Mouse (Mus musculus): ENCODE results near the gene Rpl10-ps3. TPM values are rescaled to one million over a fixed set of nuclear protein-coding genes. Genes with fewer than 3 reads are reported as not detected.

Gene Rpl10-ps3
- polyA plus RNA-seq, 1 experiment from 2014 or later = 125 TPM

DNA sequence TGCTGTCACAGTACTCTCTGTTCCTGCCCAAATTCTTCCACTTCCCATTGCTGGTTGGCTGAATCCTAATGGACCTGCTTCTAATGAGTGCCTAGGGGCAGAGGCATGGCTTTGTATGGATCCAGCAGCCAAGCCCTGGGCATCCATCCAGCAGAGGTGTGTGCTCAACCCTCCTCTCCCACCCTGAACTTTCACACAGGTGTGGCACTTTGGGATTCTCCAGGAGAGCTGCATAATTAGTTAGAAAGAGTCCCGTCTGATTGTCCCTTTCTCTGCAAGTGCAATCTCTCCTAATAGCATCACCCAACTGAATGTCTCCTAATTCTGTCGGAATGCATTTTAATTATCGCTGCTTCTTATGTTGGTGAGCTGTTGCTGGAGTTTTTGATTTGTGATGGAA, 4.4 kb upstream of the Rpl10-ps3 start:
- no peak overlapping the region for H3K4me3 ChIP-seq
- H3K9me3 ChIP-seq = no peaks in the 10 kb centered on the region
- no peaks in the 10 kb centered on the region for H3K36me3 ChIP-seq (replicated peaks)
- peaks cover 3% of the 10 kb centered on the region; the same call in 1 of the 2 replicates for H3K4me1 ChIP-seq
- no peak for ATAC-seq (replicated peaks)
- H3K9ac ChIP-seq = no peak overlapping the region
- H3K27me3 ChIP-seq (replicated peaks) = no peaks in the 10 kb centered on the region
- H3K27ac ChIP-seq = no peak overlapping the region
- 89% methylated on average over 3 of the region's 3 CpGs for WGBS
- H3K4me2 ChIP-seq = no peak overlapping the region

DNA sequence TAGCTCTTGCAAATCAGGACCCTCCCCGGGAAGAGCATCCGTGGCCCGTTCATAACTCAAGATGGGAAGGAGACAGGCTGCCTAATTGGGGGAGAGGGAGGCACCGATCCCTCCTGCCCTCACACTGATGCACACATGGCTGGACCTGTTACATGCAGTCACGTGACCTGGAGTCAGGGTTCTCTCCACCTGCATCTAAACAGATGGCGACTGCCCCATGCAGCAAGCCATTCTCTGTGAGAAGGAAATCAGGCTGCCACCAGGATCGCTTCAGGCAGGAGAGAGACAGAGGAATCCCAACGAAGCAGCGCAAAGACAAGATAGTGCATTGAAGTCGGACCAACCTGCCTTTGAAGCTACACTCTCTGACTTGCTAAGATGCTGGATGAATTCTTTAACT, 3.5 kb upstream of the Rpl10-ps3 start:
- no peak for ATAC-seq (replicated peaks)
- peaks cover 3% of the 10 kb centered on the region; the same call in 1 of the 2 replicates for H3K4me1 ChIP-seq
- no peaks in the 10 kb centered on the region for H3K27me3 ChIP-seq (replicated peaks)
- no peaks in the 10 kb centered on the region for H3K9me3 ChIP-seq
- H3K27ac ChIP-seq = no peak overlapping the region
- no peak overlapping the region for H3K9ac ChIP-seq
- no peaks in the 10 kb centered on the region for H3K36me3 ChIP-seq (replicated peaks)
- H3K4me3 ChIP-seq = no peak overlapping the region
- no peak overlapping the region for H3K4me2 ChIP-seq
- 78% methylated on average over 10 of the region's 10 CpGs for WGBS

DNA sequence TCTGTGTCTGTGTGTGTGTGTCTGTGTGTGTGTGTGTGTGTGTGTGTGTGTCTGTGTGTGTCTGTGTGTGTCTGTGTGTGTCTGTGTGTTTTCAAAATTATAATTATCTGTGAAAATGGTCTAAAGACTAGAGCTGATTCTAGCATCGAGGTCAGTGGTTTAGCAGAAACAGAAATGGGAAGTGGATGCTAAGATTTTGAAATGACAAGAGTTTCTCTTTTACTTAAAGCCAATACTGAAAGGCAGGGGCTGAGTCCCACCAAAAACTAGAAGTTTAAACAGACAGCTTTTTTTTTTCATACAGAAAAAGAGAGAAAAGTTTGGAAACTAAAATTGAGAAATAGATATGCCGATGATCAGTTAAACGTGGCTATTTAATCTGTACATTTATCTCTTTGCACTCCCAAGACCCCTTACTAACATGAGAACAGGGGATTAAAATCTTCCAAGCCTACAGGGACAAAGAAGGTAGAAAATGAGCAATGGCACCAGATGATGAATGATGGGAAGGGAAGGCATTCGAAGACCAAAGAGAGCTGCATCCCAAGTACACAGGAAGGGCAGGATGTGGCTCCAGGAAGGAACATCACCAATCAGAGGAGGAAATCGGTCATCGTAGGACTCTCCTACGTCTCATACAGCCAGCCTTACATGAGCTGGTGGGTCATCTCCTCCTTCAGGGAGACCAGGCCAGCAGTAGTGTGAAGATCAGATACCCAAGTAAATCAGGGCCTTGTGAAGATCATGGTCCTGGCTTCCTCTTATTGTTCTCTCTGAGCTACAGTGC, 9.0 kb downstream of the Rpl10-ps3 start:
- Histone ChIP-seq H3K4me1 (no peaks in the 10 kb centered on the region), H3K27ac (no peak overlapping the region), H3K27me3 (replicated peaks) (no peaks in the 10 kb centered on the region), H3K9me3 (no peaks in the 10 kb centered on the region), H3K36me3 (replicated peaks) (no peaks in the 10 kb centered on the region), H3K9ac (no peak overlapping the region), H3K4me2 (no peak overlapping the region), H3K4me3 (no peak overlapping the region)
- 88% methylated on average over 7 of the region's 7 CpGs for WGBS
- no peak for ATAC-seq (replicated peaks)

DNA sequence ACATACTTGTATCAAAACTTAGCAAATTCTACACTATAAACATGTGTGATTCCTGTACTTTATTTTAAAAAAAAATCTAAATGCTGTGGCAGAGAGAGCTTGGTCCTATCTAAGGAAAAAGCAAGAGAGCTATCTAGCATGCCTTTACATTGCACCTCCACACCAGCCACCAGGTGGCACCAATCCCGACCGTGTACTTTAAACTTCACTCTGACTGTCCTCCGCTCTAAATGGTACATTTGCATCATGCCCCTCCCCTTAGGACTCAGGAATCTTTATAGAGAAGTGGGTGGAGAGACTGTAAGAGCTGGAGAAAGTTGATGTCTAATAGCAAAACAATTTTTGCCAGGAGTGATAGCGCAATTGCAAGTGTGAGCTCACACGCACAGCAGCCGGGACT, 11.4 kb downstream of the Rpl10-ps3 start:
- Histone ChIP-seq H3K4me2 (no peak overlapping the region), H3K27ac (no peak overlapping the region), H3K27me3 (replicated peaks) (no peaks in the 10 kb centered on the region), H3K9me3 (no peaks in the 10 kb centered on the region), H3K36me3 (replicated peaks) (no peaks in the 10 kb centered on the region), H3K9ac (no peak overlapping the region), H3K4me3 (no peak overlapping the region), H3K4me1 (no peaks in the 10 kb centered on the region)
- no peak for ATAC-seq (replicated peaks)
- 34% methylated on average over 6 of the region's 6 CpGs for WGBS

DNA sequence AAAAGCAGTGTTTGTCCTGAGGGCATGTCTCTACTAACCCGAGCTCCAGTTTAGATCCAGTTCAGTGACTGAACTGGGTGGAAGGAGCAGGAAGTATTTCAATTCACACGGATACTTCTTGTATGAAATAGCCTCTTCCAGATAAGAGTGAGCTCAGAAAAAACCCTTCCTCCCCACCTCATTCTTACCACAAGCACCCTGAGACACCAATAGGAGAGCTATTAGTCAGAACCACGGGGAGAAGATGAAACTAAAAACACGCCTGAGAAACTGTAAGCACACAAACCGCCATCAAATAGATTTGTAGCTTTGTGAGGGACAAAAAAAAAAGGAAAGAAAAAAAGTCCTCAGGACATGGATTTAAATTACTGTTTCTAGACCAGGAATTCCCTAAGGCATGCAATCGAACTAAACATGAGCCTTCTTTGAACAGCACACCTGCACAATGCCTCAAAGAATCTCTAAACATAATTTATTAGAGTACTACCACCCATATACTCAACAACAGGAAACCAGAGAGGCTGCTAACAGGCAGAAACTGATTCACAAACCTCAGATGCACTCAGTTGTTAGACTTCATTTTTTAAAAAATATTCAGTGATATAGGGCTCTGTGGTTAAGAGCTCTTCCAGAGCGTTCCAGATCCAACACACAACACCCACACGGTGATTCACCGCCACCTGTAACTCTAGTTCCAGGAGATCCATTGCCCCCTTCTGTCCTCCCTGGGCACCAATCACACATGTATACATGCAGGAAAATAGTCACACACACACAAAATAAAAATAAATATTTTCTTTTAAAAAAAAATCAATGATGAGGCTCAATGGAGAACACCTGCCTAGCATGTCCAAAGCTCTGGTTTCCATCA, 20.2 kb downstream of the Rpl10-ps3 start:
- 85% methylated on average over 9 of the region's 9 CpGs for WGBS
- no peak for ATAC-seq (replicated peaks)

DNA sequence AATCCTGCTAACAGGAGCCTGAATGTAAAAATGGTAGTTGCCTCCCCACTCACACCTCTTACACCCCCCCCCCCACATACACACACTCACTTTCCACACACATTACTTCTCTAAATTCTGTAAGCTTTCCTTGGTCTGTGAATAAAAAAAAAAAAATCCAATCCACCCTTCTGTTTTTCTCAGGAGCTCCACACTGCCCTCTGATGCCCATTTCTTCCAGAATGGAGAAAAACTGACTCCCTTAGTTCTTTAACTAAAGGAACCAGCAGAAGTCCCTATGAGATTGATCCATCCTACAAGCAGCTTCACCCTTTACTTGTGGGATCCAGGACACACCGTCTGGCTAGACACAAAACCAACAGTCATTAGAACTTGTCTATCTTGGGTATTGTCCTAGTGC, 24.0 kb downstream of the Rpl10-ps3 start:
- ATAC-seq (replicated peaks) = no peak
- no peak overlapping the region for H3K4me2 ChIP-seq
- no peak overlapping the region for H3K27ac ChIP-seq
- H3K4me3 ChIP-seq = no peak overlapping the region
- no peak overlapping the region for H3K9ac ChIP-seq
- no peaks in the 10 kb centered on the region for H3K36me3 ChIP-seq (replicated peaks)
- WGBS = 50% methylated on average over 1 of the region's 1 CpGs
- no peaks in the 10 kb centered on the region for H3K9me3 ChIP-seq
- no peaks in the 10 kb centered on the region for H3K4me1 ChIP-seq
- no peaks in the 10 kb centered on the region for H3K27me3 ChIP-seq (replicated peaks)

More for the DNA sequence above, 20.2 kb downstream of the Rpl10-ps3 start:
- H3K4me3 ChIP-seq = no peak overlapping the region
- no peak overlapping the region for H3K9ac ChIP-seq
- H3K4me2 ChIP-seq = no peak overlapping the region
- no peaks in the 10 kb centered on the region for H3K36me3 ChIP-seq (replicated peaks)
- H3K9me3 ChIP-seq = no peaks in the 10 kb centered on the region
- no peaks in the 10 kb centered on the region for H3K4me1 ChIP-seq
- H3K27me3 ChIP-seq (replicated peaks) = no peaks in the 10 kb centered on the region
- H3K27ac ChIP-seq = no peak overlapping the region

DNA sequence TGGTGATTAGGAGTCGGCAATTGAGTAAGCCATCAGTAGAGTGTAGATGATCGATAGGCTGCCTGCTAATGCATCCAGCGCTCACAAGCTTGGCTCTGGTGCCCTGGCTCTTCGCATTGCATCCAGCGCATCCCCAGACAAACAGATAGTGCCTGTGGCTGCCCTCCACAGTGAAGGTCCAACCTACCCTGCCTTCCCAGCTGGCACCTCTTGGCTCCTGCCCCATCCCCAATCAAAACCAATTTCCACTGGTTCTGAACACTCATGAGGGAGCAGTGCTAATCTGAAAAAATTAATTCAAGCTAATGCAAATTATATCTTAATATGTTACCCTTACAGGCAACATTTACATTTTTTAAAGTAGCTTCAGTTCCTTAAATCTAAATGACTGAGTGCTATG, 25.3 kb downstream of the Rpl10-ps3 start:
- no peak overlapping the region for H3K9ac ChIP-seq
- no peaks in the 10 kb centered on the region for H3K27me3 ChIP-seq (replicated peaks)
- H3K4me2 ChIP-seq = no peak overlapping the region
- no peak for ATAC-seq (replicated peaks)
- no peak overlapping the region for H3K4me3 ChIP-seq
- no peaks in the 10 kb centered on the region for H3K36me3 ChIP-seq (replicated peaks)
- H3K4me1 ChIP-seq = no peaks in the 10 kb centered on the region
- WGBS = 88% methylated on average over 5 of the region's 5 CpGs
- H3K9me3 ChIP-seq = no peaks in the 10 kb centered on the region
- no peak overlapping the region for H3K27ac ChIP-seq

DNA sequence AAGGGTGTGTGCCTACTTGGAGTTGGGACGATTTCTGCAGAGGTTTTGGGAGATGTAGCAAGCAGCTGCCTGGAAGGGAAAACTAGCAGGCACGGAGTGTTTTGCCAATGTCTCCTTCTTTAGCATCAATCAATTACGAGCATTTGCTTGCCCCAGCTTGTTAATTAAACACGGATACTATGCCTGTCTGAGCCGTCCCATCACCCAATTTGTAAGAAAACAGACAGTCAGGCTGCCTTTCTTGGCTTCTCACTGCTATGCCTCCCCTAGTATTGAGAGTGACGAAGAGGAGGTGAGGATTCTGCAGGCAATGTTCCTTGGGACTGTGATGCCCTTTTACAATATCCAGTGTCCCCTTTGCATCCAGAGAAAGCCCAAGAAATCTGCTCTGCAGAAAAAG, 27.5 kb downstream of the Rpl10-ps3 start:
- no peak overlapping the region for H3K4me2 ChIP-seq
- H3K27me3 ChIP-seq (replicated peaks) = no peaks in the 10 kb centered on the region
- H3K27ac ChIP-seq = no peak overlapping the region
- no peaks in the 10 kb centered on the region for H3K4me1 ChIP-seq
- WGBS = 78% methylated on average over 6 of the region's 6 CpGs
- no peaks in the 10 kb centered on the region for H3K9me3 ChIP-seq
- ATAC-seq (replicated peaks) = no peak
- H3K36me3 ChIP-seq (replicated peaks) = no peaks in the 10 kb centered on the region
- no peak overlapping the region for H3K9ac ChIP-seq
- no peak overlapping the region for H3K4me3 ChIP-seq

DNA sequence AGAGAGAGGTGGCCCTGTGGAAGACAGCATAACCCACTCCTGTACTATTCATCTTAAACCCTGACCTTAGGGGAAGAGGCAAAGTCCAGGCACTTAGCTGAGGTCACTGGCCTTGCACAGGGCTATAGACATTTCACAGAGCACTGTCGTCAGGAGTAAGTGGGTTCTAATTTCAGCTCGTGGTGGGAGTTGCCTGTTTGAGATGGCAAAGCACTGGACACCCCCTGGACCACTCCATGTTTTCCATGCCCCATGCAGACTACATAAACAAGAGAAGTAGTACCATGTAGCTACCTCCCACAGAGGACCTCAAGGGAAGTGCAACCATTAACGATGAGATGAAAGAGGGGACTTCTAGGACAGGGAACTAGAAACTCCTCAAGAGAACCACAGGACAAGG, 29.1 kb downstream of the Rpl10-ps3 start:
- ATAC-seq (replicated peaks) = no peak
- Histone ChIP-seq H3K4me2 (no peak overlapping the region), H3K27me3 (replicated peaks) (no peaks in the 10 kb centered on the region), H3K4me1 (no peaks in the 10 kb centered on the region), H3K36me3 (replicated peaks) (no peaks in the 10 kb centered on the region), H3K4me3 (no peak overlapping the region), H3K27ac (no peak overlapping the region), H3K9ac (no peak overlapping the region), H3K9me3 (no peaks in the 10 kb centered on the region)
- WGBS = 62% methylated on average over 3 of the region's 3 CpGs

DNA sequence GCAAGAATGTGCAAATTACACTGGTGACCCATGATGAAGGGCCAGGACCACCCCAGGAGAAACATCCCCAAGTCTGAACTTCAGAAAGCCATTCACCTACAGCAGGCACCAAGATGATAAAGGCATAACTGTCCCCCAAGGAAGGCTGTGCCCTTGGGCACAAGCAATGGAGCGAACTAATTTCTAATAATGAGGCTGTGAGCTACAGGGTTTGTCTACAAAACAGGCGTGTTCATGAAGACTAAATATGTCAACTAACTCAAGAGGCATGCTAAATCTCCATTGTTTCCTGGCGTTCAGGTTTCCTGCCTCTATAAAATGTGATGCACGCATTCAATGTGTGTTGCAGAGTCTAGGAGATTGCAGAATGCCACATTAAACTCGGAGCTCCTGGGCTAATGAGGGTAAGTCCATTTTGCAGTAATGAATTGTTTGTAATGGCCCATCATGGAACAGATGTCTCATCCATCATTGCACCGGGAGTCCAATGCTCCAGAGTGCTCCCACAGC, 33.7 kb downstream of the Rpl10-ps3 start:
- Histone ChIP-seq H3K4me1 (peaks cover 7% of the 10 kb centered on the region), H3K4me3 (no peak overlapping the region), H3K9me3 (no peaks in the 10 kb centered on the region), H3K27me3 (replicated peaks) (no peaks in the 10 kb centered on the region), H3K27ac (no peak overlapping the region), H3K4me2 (no peak overlapping the region), H3K36me3 (replicated peaks) (no peaks in the 10 kb centered on the region), H3K9ac (no peak overlapping the region)
- WGBS = 72% methylated on average over 6 of the region's 6 CpGs
- no peak for ATAC-seq (replicated peaks)

DNA sequence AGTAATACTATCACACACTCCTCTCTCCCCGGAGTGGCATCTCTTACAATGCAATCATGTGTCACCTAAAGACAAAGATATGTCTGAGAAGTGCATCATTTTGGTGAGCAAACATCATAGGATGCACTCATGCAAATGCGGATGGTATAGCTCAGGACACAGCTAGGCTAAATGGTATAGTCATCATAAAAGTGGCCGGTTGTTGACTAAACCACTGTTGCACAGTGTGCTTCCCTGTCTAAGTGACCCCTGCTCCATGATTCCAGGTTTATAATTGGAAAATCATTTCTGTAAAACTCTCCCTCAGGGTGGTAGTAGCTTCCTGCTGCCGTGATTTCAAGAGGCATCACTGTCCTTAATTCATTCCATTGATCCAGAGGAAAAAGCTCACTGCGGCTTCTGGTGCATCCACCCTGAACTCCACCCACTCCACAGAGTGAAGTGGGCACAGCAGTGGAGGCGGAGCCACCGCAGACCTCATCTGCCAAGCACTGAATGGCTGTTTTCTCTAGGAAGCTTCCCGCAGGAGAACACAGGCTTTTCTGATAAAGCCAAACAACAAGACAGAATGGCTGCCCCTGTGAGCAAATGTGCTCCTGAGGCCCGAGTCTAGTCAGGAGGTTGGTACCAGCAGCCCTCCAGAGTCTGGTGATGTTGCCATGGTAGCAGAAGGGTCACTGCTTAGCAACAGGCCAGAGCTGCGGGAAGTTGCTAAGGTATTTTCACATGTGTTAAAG, 38.9 kb downstream of the Rpl10-ps3 start:
- H3K27me3 ChIP-seq (replicated peaks) = no peaks in the 10 kb centered on the region
- WGBS = 27% methylated on average over 10 of the region's 10 CpGs
- no peak overlapping the region for H3K4me3 ChIP-seq
- peak overlapping the region; percentile 13; the same call in 1 of the 2 replicates for H3K4me2 ChIP-seq
- peak; percentile 94 for ATAC-seq (replicated peaks)
- H3K9ac ChIP-seq = no peak overlapping the region
- peak overlapping the region; percentile 86 for H3K27ac ChIP-seq
- peaks cover 32% of the 10 kb centered on the region for H3K4me1 ChIP-seq
- no peaks in the 10 kb centered on the region for H3K9me3 ChIP-seq
- H3K36me3 ChIP-seq (replicated peaks) = no peaks in the 10 kb centered on the region

DNA sequence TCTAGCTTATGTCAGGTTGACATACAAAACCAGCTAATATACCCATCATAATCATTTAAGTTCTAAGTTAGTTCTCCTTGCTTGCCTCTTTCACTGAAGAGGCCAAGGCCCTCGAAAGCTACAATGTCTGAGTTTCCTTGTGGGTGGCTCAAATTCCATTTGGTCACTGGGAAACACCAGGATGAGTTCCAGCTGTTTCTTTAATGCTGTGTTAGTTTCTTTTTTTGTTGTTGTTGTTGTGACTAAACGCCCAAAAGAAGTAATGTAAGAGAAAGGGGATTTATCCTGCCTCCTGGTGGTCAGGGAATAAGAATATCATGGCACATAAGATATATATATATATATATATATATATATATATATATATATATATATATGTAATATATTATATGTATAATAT, 39.7 kb downstream of the Rpl10-ps3 start:
- 66% methylated on average over 2 of the region's 2 CpGs for WGBS
- peak overlapping the region; percentile 47 for H3K27ac ChIP-seq
- H3K9me3 ChIP-seq = no peaks in the 10 kb centered on the region
- ATAC-seq (replicated peaks) = no peak
- no peaks in the 10 kb centered on the region for H3K36me3 ChIP-seq (replicated peaks)
- peaks cover 32% of the 10 kb centered on the region for H3K4me1 ChIP-seq
- no peak overlapping the region for H3K4me2 ChIP-seq
- no peak overlapping the region for H3K9ac ChIP-seq
- no peaks in the 10 kb centered on the region for H3K27me3 ChIP-seq (replicated peaks)
- H3K4me3 ChIP-seq = no peak overlapping the region

Measured in midbrain, embryonic 15.5 days (tissue).